Mouse (Mus musculus): ENCODE measurements around the gene Cd247. TPM values are rescaled to one million over a fixed set of nuclear protein-coding genes. Genes with fewer than 3 reads are reported as not detected.

The Cd247 gene
- polyA plus RNA-seq, 1 experiment from 2014 or later, result 0.97 TPM

- Histone ChIP-seq H3K36me3 (ENCODE audit: control insufficient read depth, insufficient read depth, low read length) (no peaks in the 10 kb centered on the region), H3K27ac (ENCODE audit: low read depth, low read length) (no peak overlapping the region), H3K27me3 (replicated peaks; ENCODE audit: control insufficient read depth, insufficient read depth, low read length) (no peaks in the 10 kb centered on the region), H3K9ac (ENCODE audit: low read length) (no peak overlapping the region), H3K4me2 (ENCODE audit: low read length) (no peak overlapping the region), H3K4me1 (ENCODE audit: control insufficient read depth, insufficient read depth, low read length) (no peaks in the 10 kb centered on the region), H3K9me3 (replicated peaks; ENCODE audit: control insufficient read depth, low read length) (no peaks in the 10 kb centered on the region), H3K4me3 (ENCODE audit: low read depth, low read length) (no peak overlapping the region)
- DNase-seq (ENCODE audit: low spot score) (no peak), ATAC-seq (no peak)
- 87% methylated on average over 10 of the region's 10 CpGs for WGBS
Observed at GRCm38 (mm10) chr1:165770181-165770759, 18.2 kb upstream of the Cd247 start.

GRCm38 (mm10) chr1:165771491-165771897 lies 17.0 kb upstream of the Cd247 start:
- Histone ChIP-seq H3K4me3 (ENCODE audit: low read depth, low read length) (no peak overlapping the region), H3K36me3 (ENCODE audit: control insufficient read depth, insufficient read depth, low read length) (no peaks in the 10 kb centered on the region), H3K4me1 (ENCODE audit: control insufficient read depth, insufficient read depth, low read length) (no peaks in the 10 kb centered on the region), H3K27me3 (replicated peaks; ENCODE audit: control insufficient read depth, insufficient read depth, low read length) (no peaks in the 10 kb centered on the region), H3K4me2 (ENCODE audit: low read length) (0 out of 2 replicates have a peak overlapping the region, but pooled peaks have one; percentile 16), H3K27ac (ENCODE audit: low read depth, low read length) (no peak overlapping the region), H3K9ac (ENCODE audit: low read length) (no peak overlapping the region), H3K9me3 (replicated peaks; ENCODE audit: control insufficient read depth, low read length) (no peaks in the 10 kb centered on the region)
- DNase-seq (ENCODE audit: low spot score), result peak; percentile 81
- WGBS, result 2% methylated on average over 12 of the region's 12 CpGs
- peak; percentile 72 for ATAC-seq

GRCm38 (mm10) chr1:165771998-165772397 lies 16.5 kb upstream of the Cd247 start:
- 56% methylated on average over 9 of the region's 9 CpGs for WGBS
- no peak for DNase-seq (ENCODE audit: low spot score)
- H3K27ac ChIP-seq (ENCODE audit: low read depth, low read length), result no peak overlapping the region
- no peaks in the 10 kb centered on the region for H3K36me3 ChIP-seq (ENCODE audit: control insufficient read depth, insufficient read depth, low read length)
- peak; percentile 1; the same call in 1 of the 2 replicates for ATAC-seq
- H3K4me1 ChIP-seq (ENCODE audit: control insufficient read depth, insufficient read depth, low read length), result no peaks in the 10 kb centered on the region
- H3K4me3 ChIP-seq (ENCODE audit: low read depth, low read length), result no peak overlapping the region
- H3K27me3 ChIP-seq (replicated peaks; ENCODE audit: control insufficient read depth, insufficient read depth, low read length), result no peaks in the 10 kb centered on the region
- no peaks in the 10 kb centered on the region for H3K9me3 ChIP-seq (replicated peaks; ENCODE audit: control insufficient read depth, low read length)
- no peak overlapping the region for H3K9ac ChIP-seq (ENCODE audit: low read length)
- 0 out of 2 replicates have a peak overlapping the region, but pooled peaks have one; percentile 16 for H3K4me2 ChIP-seq (ENCODE audit: low read length)

GRCm38 (mm10) chr1:165775518-165776294 lies 12.8 kb upstream of the Cd247 start:
- Histone ChIP-seq H3K9me3 (replicated peaks; ENCODE audit: control insufficient read depth, low read length) (no peaks in the 10 kb centered on the region), H3K4me2 (ENCODE audit: low read length) (no peak overlapping the region), H3K9ac (ENCODE audit: low read length) (no peak overlapping the region), H3K4me3 (ENCODE audit: low read depth, low read length) (no peak overlapping the region), H3K36me3 (ENCODE audit: control insufficient read depth, insufficient read depth, low read length) (no peaks in the 10 kb centered on the region), H3K27me3 (replicated peaks; ENCODE audit: control insufficient read depth, insufficient read depth, low read length) (no peaks in the 10 kb centered on the region), H3K4me1 (ENCODE audit: control insufficient read depth, insufficient read depth, low read length) (peaks cover 3% of the 10 kb centered on the region; the same call in 1 of the 2 replicates), H3K27ac (ENCODE audit: low read depth, low read length) (no peak overlapping the region)
- 39% methylated on average over 19 of the region's 19 CpGs for WGBS
- DNase-seq (ENCODE audit: low spot score) (peak; percentile 89), ATAC-seq (peak; percentile 26)

GRCm38 (mm10) chr1:165779954-165780585 lies 8.4 kb upstream of the Cd247 start:
- Histone ChIP-seq H3K4me3 (ENCODE audit: low read depth, low read length) (peak overlapping the region; percentile 31), H3K27ac (ENCODE audit: low read depth, low read length) (no peak overlapping the region), H3K36me3 (ENCODE audit: control insufficient read depth, insufficient read depth, low read length) (no peaks in the 10 kb centered on the region), H3K4me1 (ENCODE audit: control insufficient read depth, insufficient read depth, low read length) (peaks cover 3% of the 10 kb centered on the region; the same call in 1 of the 2 replicates), H3K4me2 (ENCODE audit: low read length) (peak overlapping the region; percentile 56), H3K27me3 (replicated peaks; ENCODE audit: control insufficient read depth, insufficient read depth, low read length) (0 out of 2 replicates have a peak, but pooled peaks cover 3% of the 10 kb centered on the region), H3K9me3 (replicated peaks; ENCODE audit: control insufficient read depth, low read length) (no peaks in the 10 kb centered on the region), H3K9ac (ENCODE audit: low read length) (peak overlapping the region; percentile 46)
- WGBS, result 2% methylated on average over 13 of the region's 13 CpGs
- peak; percentile 66 for ATAC-seq
- peak; percentile 86 for DNase-seq (ENCODE audit: low spot score)

GRCm38 (mm10) chr1:165780586-165781111 lies 7.8 kb upstream of the Cd247 start:
- H3K9ac ChIP-seq (ENCODE audit: low read length), result peak overlapping the region; percentile 46
- peaks cover 3% of the 10 kb centered on the region; the same call in 1 of the 2 replicates for H3K4me1 ChIP-seq (ENCODE audit: control insufficient read depth, insufficient read depth, low read length)
- WGBS, result 1% methylated on average over 20 of the region's 20 CpGs
- peak overlapping the region; percentile 31 for H3K4me3 ChIP-seq (ENCODE audit: low read depth, low read length)
- H3K4me2 ChIP-seq (ENCODE audit: low read length), result peak overlapping the region; percentile 56
- H3K9me3 ChIP-seq (replicated peaks; ENCODE audit: control insufficient read depth, low read length), result no peaks in the 10 kb centered on the region
- DNase-seq (ENCODE audit: low spot score), result peak; percentile 59
- no peaks in the 10 kb centered on the region for H3K36me3 ChIP-seq (ENCODE audit: control insufficient read depth, insufficient read depth, low read length)
- 0 out of 2 replicates have a peak, but pooled peaks cover 3% of the 10 kb centered on the region for H3K27me3 ChIP-seq (replicated peaks; ENCODE audit: control insufficient read depth, insufficient read depth, low read length)
- peak; percentile 80 for ATAC-seq
- H3K27ac ChIP-seq (ENCODE audit: low read depth, low read length), result no peak overlapping the region

- ATAC-seq (no peak), DNase-seq (ENCODE audit: low spot score) (no peak)
- Histone ChIP-seq H3K4me1 (ENCODE audit: control insufficient read depth, insufficient read depth, low read length) (peaks cover 5% of the 10 kb centered on the region; the same call in 1 of the 2 replicates), H3K27me3 (replicated peaks; ENCODE audit: control insufficient read depth, insufficient read depth, low read length) (0 out of 2 replicates have a peak, but pooled peaks cover 3% of the 10 kb centered on the region), H3K4me2 (ENCODE audit: low read length) (no peak overlapping the region; the same call in 1 of the 2 replicates), H3K27ac (ENCODE audit: low read depth, low read length) (no peak overlapping the region), H3K9ac (ENCODE audit: low read length) (no peak overlapping the region), H3K9me3 (replicated peaks; ENCODE audit: control insufficient read depth, low read length) (no peaks in the 10 kb centered on the region), H3K36me3 (ENCODE audit: control insufficient read depth, insufficient read depth, low read length) (no peaks in the 10 kb centered on the region), H3K4me3 (ENCODE audit: low read depth, low read length) (no peak overlapping the region)
- WGBS, result 92% methylated on average over 9 of the region's 9 CpGs
Observed at GRCm38 (mm10) chr1:165781426-165781825, 7.1 kb upstream of the Cd247 start.

GRCm38 (mm10) chr1:165781911-165782310 lies 6.6 kb upstream of the Cd247 start:
- Histone ChIP-seq H3K4me3 (ENCODE audit: low read depth, low read length) (no peak overlapping the region), H3K4me1 (ENCODE audit: control insufficient read depth, insufficient read depth, low read length) (peaks cover 5% of the 10 kb centered on the region; the same call in 1 of the 2 replicates), H3K27me3 (replicated peaks; ENCODE audit: control insufficient read depth, insufficient read depth, low read length) (0 out of 2 replicates have a peak, but pooled peaks cover 3% of the 10 kb centered on the region), H3K36me3 (ENCODE audit: control insufficient read depth, insufficient read depth, low read length) (no peaks in the 10 kb centered on the region), H3K4me2 (ENCODE audit: low read length) (no peak overlapping the region), H3K9ac (ENCODE audit: low read length) (no peak overlapping the region), H3K27ac (ENCODE audit: low read depth, low read length) (no peak overlapping the region), H3K9me3 (replicated peaks; ENCODE audit: control insufficient read depth, low read length) (no peaks in the 10 kb centered on the region)
- 91% methylated on average over 12 of the region's 12 CpGs for WGBS
- no peak for DNase-seq (ENCODE audit: low spot score)
- no peak for ATAC-seq
